Mouse (Mus musculus): ENCODE measurements around the gene Ppp1r13l.

GRCm38 (mm10) chr7:19405417-19405816 is 45.9 kb downstream of the Ppp1r13l start:
- TF ChIP-seq GATA1 (IDR thresholded peaks at IDR 0.05; ENCODE audit: low read length) (no peak), TAL1 (IDR thresholded peaks at IDR 0.05; ENCODE audit: low read length) (no peak)

All from erythroblast, embryonic 14.5 days (primary cell).